Mouse (Mus musculus): ENCODE results near the gene Itpr2. TPM values are rescaled to one million over a fixed set of nuclear protein-coding genes. Genes with fewer than 3 reads are reported as not detected.

Gene Itpr2
- total and polyA plus RNA-seq, 3 experiments, result 2.3 to 46.0 (median 37.6) TPM

- DNase-seq (ENCODE audit: low spot score) (no peak), ATAC-seq (ENCODE audit: extremely low read depth, insufficient number of reproducible peaks, low FRiP score, poor library complexity, severe bottlenecking) (no peak)
- Histone ChIP-seq H3K4me1 (ENCODE audit: insufficient read depth, low read depth, low read length) (peaks cover 10% of the 10 kb centered on the region), H3K4me3 (ENCODE audit: low read depth, low read length) (no peak overlapping the region), H3K36me3 (replicated peaks) (peaks cover 13% of the 10 kb centered on the region), H3K27me3 (ENCODE audit: insufficient read depth, low read length) (no peaks in the 10 kb centered on the region), H3K9me3 (replicated peaks) (no peaks in the 10 kb centered on the region)
- TF ChIP-seq TAL1 (conservative IDR thresholded peaks at IDR 0.05; ENCODE audit: low read depth, low read length) (no peak), GATA1 (IDR thresholded peaks at IDR 0.05; ENCODE audit: borderline replicate concordance, low read length) (no peak), GATA2 (IDR thresholded peaks at IDR 0.05; ENCODE audit: borderline replicate concordance, low read depth, low read length) (no peak), POLR2AphosphoS5 (IDR thresholded peaks at IDR 0.05; ENCODE audit: insufficient replicate concordance, low read depth, low read length) (no peak), CTCF (IDR thresholded peaks at IDR 0.05; ENCODE audit: low read depth, low read length) (no peak)
These were observed 55.9 kb downstream of the Itpr2 start for GRCm38 (mm10) chr6:146446032-146446704.

GRCm38 (mm10) chr6:146439826-146440225 is 62.2 kb downstream of the Itpr2 start:
- Histone ChIP-seq H3K4me3 (ENCODE audit: low read depth, low read length) (no peak overlapping the region), H3K9me3 (replicated peaks) (no peaks in the 10 kb centered on the region), H3K27me3 (ENCODE audit: insufficient read depth, low read length) (peaks cover 2% of the 10 kb centered on the region; the same call in 1 of the 2 replicates), H3K36me3 (replicated peaks) (peaks cover 5% of the 10 kb centered on the region), H3K4me1 (ENCODE audit: insufficient read depth, low read depth, low read length) (peaks cover 31% of the 10 kb centered on the region)
- TF ChIP-seq TAL1 (conservative IDR thresholded peaks at IDR 0.05; ENCODE audit: low read depth, low read length), result no peak
- TF ChIP-seq POLR2AphosphoS5 (IDR thresholded peaks at IDR 0.05; ENCODE audit: insufficient replicate concordance, low read depth, low read length), result no peak
- TF ChIP-seq CTCF (IDR thresholded peaks at IDR 0.05; ENCODE audit: low read depth, low read length), result no peak
- TF ChIP-seq GATA1 (IDR thresholded peaks at IDR 0.05; ENCODE audit: borderline replicate concordance, low read length), result no peak
- no peak for TF ChIP-seq GATA2 (IDR thresholded peaks at IDR 0.05; ENCODE audit: borderline replicate concordance, low read depth, low read length)
- DNase-seq (ENCODE audit: low spot score), result no peak
- ATAC-seq (ENCODE audit: extremely low read depth, insufficient number of reproducible peaks, low FRiP score, poor library complexity, severe bottlenecking), result no peak

- Histone ChIP-seq H3K36me3 (replicated peaks) (peaks cover 5% of the 10 kb centered on the region), H3K27me3 (ENCODE audit: insufficient read depth, low read length) (peaks cover 2% of the 10 kb centered on the region; the same call in 1 of the 2 replicates), H3K4me1 (ENCODE audit: insufficient read depth, low read depth, low read length) (peaks cover 34% of the 10 kb centered on the region), H3K4me3 (ENCODE audit: low read depth, low read length) (no peak overlapping the region), H3K9me3 (replicated peaks) (no peaks in the 10 kb centered on the region)
- DNase-seq (ENCODE audit: low spot score) (no peak), ATAC-seq (ENCODE audit: extremely low read depth, insufficient number of reproducible peaks, low FRiP score, poor library complexity, severe bottlenecking) (no peak)
- TF ChIP-seq GATA2 (IDR thresholded peaks at IDR 0.05; ENCODE audit: borderline replicate concordance, low read depth, low read length), result no peak
- TF ChIP-seq CTCF (IDR thresholded peaks at IDR 0.05; ENCODE audit: low read depth, low read length), result no peak
- TF ChIP-seq GATA1 (IDR thresholded peaks at IDR 0.05; ENCODE audit: borderline replicate concordance, low read length), result no peak
- no peak for TF ChIP-seq POLR2AphosphoS5 (IDR thresholded peaks at IDR 0.05; ENCODE audit: insufficient replicate concordance, low read depth, low read length)
- TF ChIP-seq TAL1 (conservative IDR thresholded peaks at IDR 0.05; ENCODE audit: low read depth, low read length), result no peak
These were observed 62.8 kb downstream of the Itpr2 start for GRCm38 (mm10) chr6:146439071-146439818.

GRCm38 (mm10) chr6:146438057-146438456 is 64.0 kb downstream of the Itpr2 start:
- no peak for ATAC-seq (ENCODE audit: extremely low read depth, insufficient number of reproducible peaks, low FRiP score, poor library complexity, severe bottlenecking)
- Histone ChIP-seq H3K27me3 (ENCODE audit: insufficient read depth, low read length) (peaks cover 2% of the 10 kb centered on the region; the same call in 1 of the 2 replicates), H3K36me3 (replicated peaks) (no peaks in the 10 kb centered on the region), H3K4me1 (ENCODE audit: insufficient read depth, low read depth, low read length) (peaks cover 41% of the 10 kb centered on the region), H3K9me3 (replicated peaks) (no peaks in the 10 kb centered on the region), H3K4me3 (ENCODE audit: low read depth, low read length) (no peak overlapping the region)
- TF ChIP-seq GATA2 (IDR thresholded peaks at IDR 0.05; ENCODE audit: borderline replicate concordance, low read depth, low read length) (no peak), CTCF (IDR thresholded peaks at IDR 0.05; ENCODE audit: low read depth, low read length) (no peak), GATA1 (IDR thresholded peaks at IDR 0.05; ENCODE audit: borderline replicate concordance, low read length) (no peak), TAL1 (conservative IDR thresholded peaks at IDR 0.05; ENCODE audit: low read depth, low read length) (no peak), POLR2AphosphoS5 (IDR thresholded peaks at IDR 0.05; ENCODE audit: insufficient replicate concordance, low read depth, low read length) (no peak)
- DNase-seq (ENCODE audit: low spot score), result no peak

- TF ChIP-seq CTCF (IDR thresholded peaks at IDR 0.05; ENCODE audit: low read depth, low read length) (no peak), TAL1 (conservative IDR thresholded peaks at IDR 0.05; ENCODE audit: low read depth, low read length) (no peak), GATA1 (IDR thresholded peaks at IDR 0.05; ENCODE audit: borderline replicate concordance, low read length) (no peak), POLR2AphosphoS5 (IDR thresholded peaks at IDR 0.05; ENCODE audit: insufficient replicate concordance, low read depth, low read length) (no peak), GATA2 (IDR thresholded peaks at IDR 0.05; ENCODE audit: borderline replicate concordance, low read depth, low read length) (no peak)
- Histone ChIP-seq H3K36me3 (replicated peaks) (no peaks in the 10 kb centered on the region), H3K4me3 (ENCODE audit: low read depth, low read length) (no peak overlapping the region), H3K4me1 (ENCODE audit: insufficient read depth, low read depth, low read length) (peaks cover 49% of the 10 kb centered on the region), H3K9me3 (replicated peaks) (no peaks in the 10 kb centered on the region), H3K27me3 (ENCODE audit: insufficient read depth, low read length) (peaks cover 2% of the 10 kb centered on the region; the same call in 1 of the 2 replicates)
- ATAC-seq (ENCODE audit: extremely low read depth, insufficient number of reproducible peaks, low FRiP score, poor library complexity, severe bottlenecking) (no peak), DNase-seq (ENCODE audit: low spot score) (no peak)
These were observed 65.0 kb downstream of the Itpr2 start for GRCm38 (mm10) chr6:146436916-146437496.

GRCm38 (mm10) chr6:146434217-146434616 is 67.8 kb downstream of the Itpr2 start:
- peaks cover 2% of the 10 kb centered on the region; the same call in 1 of the 2 replicates for H3K27me3 ChIP-seq (ENCODE audit: insufficient read depth, low read length)
- TF ChIP-seq CTCF (IDR thresholded peaks at IDR 0.05; ENCODE audit: low read depth, low read length) (no peak), GATA1 (IDR thresholded peaks at IDR 0.05; ENCODE audit: borderline replicate concordance, low read length) (no peak), TAL1 (conservative IDR thresholded peaks at IDR 0.05; ENCODE audit: low read depth, low read length) (no peak), GATA2 (IDR thresholded peaks at IDR 0.05; ENCODE audit: borderline replicate concordance, low read depth, low read length) (no peak), POLR2AphosphoS5 (IDR thresholded peaks at IDR 0.05; ENCODE audit: insufficient replicate concordance, low read depth, low read length) (no peak)

More at GRCm38 (mm10) chr6:146434217-146434616, 67.8 kb downstream of the Itpr2 start:
- no peak overlapping the region for H3K4me3 ChIP-seq (ENCODE audit: low read depth, low read length)
- H3K4me1 ChIP-seq (ENCODE audit: insufficient read depth, low read depth, low read length), result peaks cover 62% of the 10 kb centered on the region
- DNase-seq (ENCODE audit: low spot score) (no peak), ATAC-seq (ENCODE audit: extremely low read depth, insufficient number of reproducible peaks, low FRiP score, poor library complexity, severe bottlenecking) (peak; percentile 45)
- H3K36me3 ChIP-seq (replicated peaks), result no peaks in the 10 kb centered on the region
- H3K9me3 ChIP-seq (replicated peaks), result no peaks in the 10 kb centered on the region

All from G1E (cell line).